Mouse (Mus musculus) layer of hippocampus, adult 2 months (tissue): ENCODE data around the gene Arid1b. TPM values are rescaled to one million over a fixed set of nuclear protein-coding genes. Genes with fewer than 3 reads are reported as not detected.

Experiments
- DNase-seq, 2 experiments: peaks; one replicate each; pipeline ENCODE4 v3.0.0; 2022; ENCODE audit warnings: low spot score in 2 of 2
- H3K27ac ChIP-seq: fragments of 200-600 bp; 2 replicates; pipeline ENCODE4 v1.8.1; 2022
- H3K4me3 ChIP-seq: fragments of 200-600 bp; 2 replicates; pipeline ENCODE4 v1.8.1; 2022; ENCODE audit warnings: mild to moderate bottlenecking
- CTCF ChIP-seq: fragments of 200-600 bp; conservative IDR thresholded peaks from 2 replicates; pipeline ENCODE4 v1.8.1; 2022; ENCODE audit warnings: antibody characterized with exemption, mild to moderate bottlenecking, moderate library complexity
- long read RNA-seq, 2 experiments: library from polyadenylated mRNA; stranded (forward); transcript quantifications; one replicate each; pipeline ENCODE4 v2.0.0; 2021; ENCODE audit warnings: borderline mapping rate in 2 of 2
- total RNA-seq, 2 experiments: library from RNA; stranded (reverse); gene quantifications; 2 replicates each; pipeline ENCODE4 v1.2.3; 2021

Gene Arid1b
- total RNA-seq, result 100 to 1,000 TPM; 114 to 119 TPM
- long read RNA-seq, experiment 1, full-length matches to known transcripts, result 10 of 43 reads
- long read RNA-seq, experiment 1, partial matches to known transcripts, result 24 of 43 reads
- long read RNA-seq, experiment 1, other reads (novel, unspliced or antisense), result 9 of 43 reads
- long read RNA-seq, experiment 2, full-length matches to known transcripts, result 18 of 76 reads
- long read RNA-seq, experiment 2, partial matches to known transcripts, result 43 of 76 reads
- long read RNA-seq, experiment 2, other reads (novel, unspliced or antisense), result 15 of 76 reads

GRCm38 (mm10) chr17:4993840-4994503, at the start of gene Arid1b:
Gene Arid1b (plus strand): TSS chr17:4994332.
- TF ChIP-seq CTCF, result no peak
- H3K4me3 ChIP-seq, result peak within 1 kb of the TSS; percentile 80
- peak within 1 kb of the TSS; percentile 100 for H3K27ac ChIP-seq
- peak; percentile 66 to 70 for DNase-seq

GRCm38 (mm10) chr17:4945311-4945751, 48.8 kb upstream of the Arid1b start:
- H3K27ac ChIP-seq, result no peak overlapping the region
- no peak for TF ChIP-seq CTCF
- no peak overlapping the region for H3K4me3 ChIP-seq
- no peak for DNase-seq

- no peak for TF ChIP-seq CTCF
- no peak for DNase-seq
- Histone ChIP-seq H3K27ac (no peak overlapping the region), H3K4me3 (no peak overlapping the region)
Observed at GRCm38 (mm10) chr17:4945871-4946331, 48.2 kb upstream of the Arid1b start.

DNA sequence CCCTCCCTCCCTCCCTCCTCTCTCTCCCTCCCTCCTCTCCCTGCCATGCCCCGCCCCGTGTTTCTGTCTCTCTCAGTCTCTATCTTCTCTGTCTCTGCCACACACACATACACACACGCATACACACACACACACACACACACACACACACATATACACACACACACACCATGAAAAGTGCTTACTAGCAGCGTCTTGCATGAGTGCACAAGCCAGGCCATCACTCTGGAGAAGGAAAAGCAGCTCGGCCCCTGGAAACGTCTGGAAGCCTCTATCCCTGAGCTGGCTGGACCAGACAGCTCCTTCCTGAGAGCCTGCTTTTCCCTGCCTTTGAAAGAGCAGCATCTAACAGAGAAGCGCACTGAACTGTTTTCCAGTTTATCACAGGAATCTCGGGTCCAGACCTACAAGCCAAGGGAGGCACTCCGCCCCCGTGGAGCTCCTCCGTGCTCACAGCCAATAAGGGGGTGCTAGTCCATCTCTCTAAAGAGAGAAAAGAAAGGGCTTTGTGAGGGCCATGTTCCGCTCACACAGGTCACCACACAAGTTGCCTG, 47.6 kb upstream of the Arid1b start:
- no peak overlapping the region for H3K4me3 ChIP-seq
- no peak for TF ChIP-seq CTCF
- no peak for DNase-seq
- H3K27ac ChIP-seq, result no peak overlapping the region

- Histone ChIP-seq H3K27ac (no peak overlapping the region), H3K4me3 (no peak overlapping the region)
- no peak for DNase-seq
- no peak for TF ChIP-seq CTCF
Observed at GRCm38 (mm10) chr17:4947013-4947412, 47.1 kb upstream of the Arid1b start.

DNA sequence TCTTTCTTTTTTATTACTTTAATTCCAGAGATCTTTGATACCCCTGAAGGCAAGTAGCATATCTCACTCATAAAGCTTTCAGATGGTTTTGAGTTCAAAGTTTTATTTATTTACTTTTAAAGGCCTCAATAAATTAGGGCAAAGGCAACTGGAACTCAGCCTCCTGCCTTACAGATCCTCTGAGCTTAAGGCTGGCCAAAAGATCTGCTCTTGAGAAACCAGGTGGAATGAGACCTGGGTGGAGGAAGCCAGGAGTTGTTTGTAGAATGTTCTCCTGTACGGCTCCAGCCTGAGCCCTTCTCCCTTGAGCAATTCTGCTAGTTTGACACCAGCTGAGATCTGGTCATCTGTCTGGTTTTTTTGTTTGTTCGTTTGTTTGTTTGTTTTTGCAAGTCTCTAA, 46.7 kb upstream of the Arid1b start:
- TF ChIP-seq CTCF, result no peak
- Histone ChIP-seq H3K4me3 (no peak overlapping the region), H3K27ac (no peak overlapping the region)
- DNase-seq, result no peak

- no peak for TF ChIP-seq CTCF
- Histone ChIP-seq H3K4me3 (no peak overlapping the region), H3K27ac (no peak overlapping the region)
- DNase-seq, result no peak
Observed at GRCm38 (mm10) chr17:4948501-4948900, 45.6 kb upstream of the Arid1b start.

DNA sequence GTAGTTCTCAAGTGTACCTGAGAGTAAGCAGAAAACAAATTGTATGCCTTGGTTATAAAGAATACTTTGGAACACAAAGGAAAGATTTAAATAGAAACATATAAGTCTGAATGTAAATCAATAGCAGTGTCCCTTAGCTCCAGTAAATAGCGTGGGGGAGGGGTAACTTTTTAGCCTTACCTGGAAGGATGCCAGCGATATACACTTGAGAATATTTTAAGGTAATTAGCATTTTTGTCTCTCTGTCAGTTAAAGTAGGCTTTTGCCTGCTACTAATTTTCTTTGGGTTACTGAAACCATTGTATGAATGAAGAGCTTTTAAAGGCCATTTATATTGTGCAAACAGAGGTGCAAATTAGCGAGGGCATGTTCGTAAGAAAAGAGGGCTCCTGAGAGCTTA, 39.7 kb upstream of the Arid1b start:
- no peak for TF ChIP-seq CTCF
- H3K4me3 ChIP-seq, result no peak overlapping the region
- DNase-seq, result no peak
- H3K27ac ChIP-seq, result no peak overlapping the region

DNA sequence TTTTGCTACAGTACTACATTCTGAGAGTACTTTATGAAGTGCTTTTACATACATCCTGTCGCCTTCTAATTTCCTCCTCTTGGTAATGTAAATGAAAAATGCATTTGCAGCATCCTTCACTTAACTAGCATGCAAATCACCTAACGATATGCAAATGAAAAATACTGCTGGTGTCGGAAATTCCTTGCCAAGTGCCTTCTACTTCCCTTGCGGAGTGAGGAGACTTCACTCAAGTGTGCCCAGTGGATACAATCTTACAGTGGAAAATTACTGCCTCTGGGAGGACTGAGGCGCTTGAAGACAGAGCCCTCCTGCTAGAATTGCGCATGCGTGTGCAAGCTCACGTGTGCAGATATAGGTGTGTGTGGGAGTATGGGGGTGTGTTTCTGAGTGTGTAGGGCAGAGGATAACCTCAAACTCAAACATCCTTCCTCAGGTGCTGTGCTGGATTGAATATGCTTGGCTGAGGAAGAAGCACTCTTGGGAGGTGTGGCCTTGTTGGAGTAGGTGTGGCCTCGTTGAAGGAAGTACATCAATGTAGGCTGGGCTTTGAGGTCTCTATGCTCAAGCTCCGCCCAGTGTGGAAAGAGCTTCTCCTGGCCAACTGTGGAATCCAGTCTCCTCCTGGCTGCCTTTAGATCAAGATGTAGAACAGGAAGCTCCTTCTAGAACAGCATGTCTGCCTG, 29.8 kb upstream of the Arid1b start:
- no peak for DNase-seq
- H3K27ac ChIP-seq, result no peak overlapping the region
- TF ChIP-seq CTCF, result no peak
- no peak overlapping the region for H3K4me3 ChIP-seq

GRCm38 (mm10) chr17:4967201-4967600, 26.9 kb upstream of the Arid1b start:
- H3K4me3 ChIP-seq, result no peak overlapping the region
- no peak for DNase-seq
- H3K27ac ChIP-seq, result no peak overlapping the region
- no peak for TF ChIP-seq CTCF

DNA sequence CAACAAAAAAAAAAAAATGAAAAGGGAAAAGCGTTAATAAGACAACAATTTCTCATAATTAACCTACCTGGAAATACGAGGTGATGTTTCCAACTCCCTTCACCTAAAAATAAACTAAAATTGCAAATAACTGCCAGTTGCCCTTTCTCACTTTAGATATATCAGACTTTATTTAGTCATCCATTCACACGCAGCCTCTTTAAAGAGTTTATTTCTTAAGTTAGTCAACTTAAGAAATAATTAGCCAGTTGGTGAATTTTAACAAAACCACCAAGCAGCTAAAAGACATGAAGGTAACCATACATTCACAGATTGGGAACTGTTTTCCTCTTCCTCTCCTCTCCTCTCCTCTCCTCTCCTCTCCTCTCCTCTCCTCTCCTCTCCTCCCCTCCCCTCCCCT, 26.1 kb upstream of the Arid1b start:
- TF ChIP-seq CTCF, result no peak
- DNase-seq, result no peak
- H3K27ac ChIP-seq, result no peak overlapping the region
- no peak overlapping the region for H3K4me3 ChIP-seq

DNA sequence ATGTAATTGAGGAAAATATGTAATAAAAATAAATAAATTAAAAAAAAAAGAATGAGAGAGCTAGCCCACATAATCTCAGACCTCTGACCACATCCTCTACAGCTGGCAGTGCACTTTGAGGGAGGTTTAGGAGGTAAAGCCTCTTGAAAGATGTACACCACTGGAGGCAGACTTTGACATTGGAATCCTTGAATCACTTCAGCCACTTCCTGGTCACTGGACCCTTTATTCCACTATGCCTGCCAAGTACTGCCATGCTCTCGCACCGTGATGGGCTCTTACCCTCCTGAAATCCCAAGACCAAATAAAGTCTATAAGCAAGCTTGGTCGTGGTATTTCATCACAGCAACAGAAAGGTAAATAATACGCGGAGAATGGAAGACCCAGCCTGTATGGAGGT, 25.3 kb upstream of the Arid1b start:
- H3K4me3 ChIP-seq, result no peak overlapping the region
- no peak for TF ChIP-seq CTCF
- H3K27ac ChIP-seq, result no peak overlapping the region
- DNase-seq, result no peak

DNA sequence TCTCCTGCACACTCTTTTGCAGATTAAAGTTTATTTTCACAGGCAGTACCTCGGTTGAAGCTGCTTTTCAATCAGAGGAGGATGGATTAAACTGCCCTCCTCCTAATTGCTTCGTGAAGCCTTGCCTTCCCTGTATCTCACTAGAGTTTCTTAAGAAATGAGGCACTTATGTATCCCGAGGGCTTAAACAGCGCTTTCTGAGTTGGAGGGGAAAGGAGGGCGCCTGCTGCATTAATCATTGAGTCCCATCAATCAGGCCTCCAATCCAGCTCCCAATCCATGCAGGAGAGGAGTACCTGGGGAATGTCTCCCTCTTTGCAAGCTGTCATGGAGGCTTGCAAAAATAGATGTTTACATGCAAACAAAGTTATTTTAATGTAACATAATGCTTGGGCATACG, 21.9 kb upstream of the Arid1b start:
- TF ChIP-seq CTCF, result no peak
- Histone ChIP-seq H3K4me3 (no peak overlapping the region), H3K27ac (no peak overlapping the region)
- DNase-seq, result no peak

DNA sequence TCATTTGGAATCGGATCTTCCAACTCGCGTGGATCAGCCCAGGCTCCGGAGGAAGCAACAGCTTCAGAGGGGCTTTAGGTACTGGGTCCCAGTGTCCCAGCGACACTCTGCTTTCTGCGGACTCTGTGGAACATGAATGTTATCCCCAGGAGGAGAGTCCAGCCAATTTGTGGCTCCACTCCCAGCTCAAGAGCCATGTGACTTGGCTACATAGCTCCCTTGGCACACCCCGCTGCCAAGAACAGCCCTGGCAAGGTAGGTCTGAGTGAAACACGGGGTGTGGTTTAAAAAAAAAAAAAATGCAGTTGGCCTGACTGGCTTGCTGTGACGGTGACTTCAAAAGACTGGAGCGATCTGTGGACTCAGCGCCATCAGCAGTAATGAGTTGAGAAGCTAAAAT, 19.4 kb upstream of the Arid1b start:
- no peak for TF ChIP-seq CTCF
- Histone ChIP-seq H3K27ac (no peak overlapping the region), H3K4me3 (peak overlapping the region; percentile 26)
- DNase-seq, result peak; percentile 66 to 67
